Mouse (Mus musculus): Measurements from ENCODE around the gene Nek8. TPM values are rescaled to one million over a fixed set of nuclear protein-coding genes. Genes with fewer than 3 reads are reported as not detected.

Gene Nek8
- polyA plus RNA-seq (2011; ENCODE audit: insufficient read depth, insufficient read length, low replicate concordance, missing spikeins): 10.4 and 17.8 TPM in 2 replicates

DNA sequence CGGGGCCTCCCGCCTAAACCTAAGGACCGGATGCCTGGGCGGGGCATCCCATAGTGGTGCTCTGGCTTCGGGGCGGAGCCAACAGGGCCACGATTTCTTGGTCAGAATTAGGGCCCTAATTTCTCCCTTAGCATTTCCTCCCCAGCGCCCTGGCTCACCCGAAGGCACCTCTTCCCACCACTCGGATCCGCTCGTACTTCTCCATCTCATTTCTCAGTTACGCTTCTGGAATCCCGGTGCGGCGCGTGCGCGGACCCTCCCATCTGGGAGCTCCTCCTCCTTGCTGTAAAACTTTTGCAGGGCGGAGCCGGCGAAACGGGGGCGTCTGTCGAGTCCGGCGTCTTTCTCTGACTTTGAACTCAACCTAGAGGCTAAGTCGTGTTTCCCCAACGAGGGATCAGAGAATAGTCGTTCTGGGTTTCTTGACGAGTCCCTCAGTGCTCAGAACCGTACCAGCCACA lies at the start of gene Nek8, which contains the start of gene Tlcd1:
Gene Nek8, minus strand, starts transcription at position 274 of the 461 bp plus-strand sequence.
Gene Tlcd1, plus strand, starts transcription at position 310 of the 461 bp plus-strand sequence.
- peak; percentile 34; the same call in 1 of the 2 replicates for TF ChIP-seq POLR2A (IDR thresholded peaks at IDR 0.05; ENCODE audit: borderline replicate concordance, control insufficient read depth, low read depth, low read length)
- TF ChIP-seq CTCF (IDR thresholded peaks at IDR 0.05; ENCODE audit: control insufficient read depth, insufficient read depth, low read length): no peak
- Histone ChIP-seq H3K4me3 (replicated peaks; ENCODE audit: control insufficient read depth, low read depth, low read length) (peak within 1 kb of the TSS; percentile 96), H3K27ac (ENCODE audit: control insufficient read depth, insufficient read depth, low read depth, low read length, poor library complexity) (peak within 1 kb of the TSS; percentile 97), H3K4me1 (ENCODE audit: control insufficient read depth, insufficient read depth, low read length) (no peaks in the 10 kb centered on the region; the same call in none of the 2 replicates)
- WGBS: under 1% methylated on average over 32 of the region's 32 CpGs

DNA sequence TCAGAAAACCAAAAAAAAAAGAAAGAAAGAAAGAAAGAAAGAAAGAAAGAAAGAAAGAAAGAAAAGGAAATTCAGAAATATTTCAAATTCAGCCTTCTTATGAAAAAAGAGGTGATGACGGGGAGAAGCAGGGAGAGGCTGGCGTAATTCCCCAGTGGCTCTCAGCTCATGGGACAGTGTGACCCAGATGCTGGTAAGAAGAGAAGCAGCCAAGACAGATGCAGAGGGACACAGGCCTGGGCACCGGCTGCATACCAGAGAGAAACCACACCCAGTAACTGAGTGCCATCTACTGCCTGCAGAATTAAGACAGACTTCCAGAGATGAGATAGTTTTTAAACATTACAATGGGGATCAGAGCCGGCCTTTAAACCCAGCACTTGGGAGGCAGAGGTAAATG lies 47.1 kb upstream of the Nek8 start:
- H3K27ac ChIP-seq (ENCODE audit: control insufficient read depth, insufficient read depth, low read depth, low read length, poor library complexity): no peak overlapping the region
- H3K4me3 ChIP-seq (replicated peaks; ENCODE audit: control insufficient read depth, low read depth, low read length): no peak overlapping the region
- no peaks in the 10 kb centered on the region for H3K4me1 ChIP-seq (ENCODE audit: control insufficient read depth, insufficient read depth, low read length)
- 93% methylated on average over 4 of the region's 4 CpGs for WGBS
- TF ChIP-seq CTCF (IDR thresholded peaks at IDR 0.05; ENCODE audit: control insufficient read depth, insufficient read depth, low read length) (no peak), POLR2A (IDR thresholded peaks at IDR 0.05; ENCODE audit: borderline replicate concordance, control insufficient read depth, low read depth, low read length) (no peak)

DNA sequence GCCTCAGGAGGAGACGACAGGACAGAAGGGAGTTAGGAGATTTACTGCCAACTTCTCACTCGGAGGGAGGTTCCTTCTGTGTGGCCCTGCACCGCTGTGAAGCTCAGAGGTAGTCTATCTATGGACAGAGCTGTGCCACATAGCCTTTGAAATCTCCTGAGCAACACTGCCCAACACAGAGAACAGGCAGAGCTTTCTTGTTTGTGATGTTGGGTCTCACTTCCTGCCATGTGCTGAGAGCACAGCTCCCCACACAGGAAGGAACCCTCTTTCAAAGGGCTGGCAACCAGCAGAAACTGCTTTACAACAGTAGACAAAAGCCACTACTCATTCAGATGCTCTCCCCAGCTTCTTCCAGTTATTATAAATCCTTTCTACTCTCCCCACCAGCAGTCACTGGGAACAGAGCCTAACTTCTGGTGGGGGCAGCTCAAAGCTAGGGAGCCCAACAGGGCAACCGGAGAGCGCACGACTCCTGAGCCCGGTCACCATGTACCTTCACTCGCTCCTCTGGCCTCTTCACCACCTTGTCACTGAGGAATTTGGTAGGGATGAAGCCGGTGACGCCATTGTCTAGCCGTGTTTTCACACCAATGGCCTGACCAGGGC lies 39.3 kb upstream of the Nek8 start:
- no peak overlapping the region for H3K4me3 ChIP-seq (replicated peaks; ENCODE audit: control insufficient read depth, low read depth, low read length)
- peaks cover 2% of the 10 kb centered on the region for H3K4me1 ChIP-seq (ENCODE audit: control insufficient read depth, insufficient read depth, low read length)
- 80% methylated on average over 11 of the region's 11 CpGs for WGBS
- peak overlapping the region; percentile 22; the same call in 1 of the 2 replicates for H3K27ac ChIP-seq (ENCODE audit: control insufficient read depth, insufficient read depth, low read depth, low read length, poor library complexity)
- no peak for TF ChIP-seq CTCF (IDR thresholded peaks at IDR 0.05; ENCODE audit: control insufficient read depth, insufficient read depth, low read length)
- no peak for TF ChIP-seq POLR2A (IDR thresholded peaks at IDR 0.05; ENCODE audit: borderline replicate concordance, control insufficient read depth, low read depth, low read length)

DNA sequence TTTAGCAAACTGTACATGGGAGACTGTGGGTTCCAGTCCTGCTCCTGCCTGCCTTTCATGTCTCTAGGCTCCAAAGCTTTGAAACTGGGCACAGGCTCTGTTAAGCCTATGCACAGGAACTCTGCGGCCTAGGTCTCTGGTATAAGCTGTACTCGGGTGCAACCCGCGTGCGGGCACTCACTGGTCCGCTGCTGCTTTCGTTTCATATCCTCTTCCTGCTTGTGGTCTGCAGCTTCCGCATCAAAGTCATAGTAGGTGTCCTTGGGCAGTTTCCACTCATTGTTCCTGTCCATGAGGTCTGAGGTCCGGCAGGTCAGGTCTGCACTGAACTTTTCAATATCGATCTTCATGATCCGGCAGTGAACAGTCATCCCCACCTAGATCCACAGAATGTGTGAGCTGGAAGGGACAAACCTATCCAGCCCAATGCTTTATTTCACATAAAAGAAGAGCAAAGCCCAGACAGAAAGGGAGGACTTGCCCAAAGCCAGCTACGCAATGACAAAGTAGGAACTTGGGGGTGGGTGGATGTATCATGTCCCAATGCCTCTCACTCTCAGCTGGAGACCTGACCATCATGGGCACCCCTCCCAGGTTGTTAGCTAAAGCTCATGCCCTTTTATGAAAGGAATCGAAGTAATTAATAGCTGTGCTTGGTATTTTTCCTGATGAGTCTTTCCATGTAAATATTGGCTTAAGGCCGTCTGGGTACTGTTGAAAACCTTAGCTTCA lies 36.8 kb upstream of the Nek8 start:
- 28% methylated on average over 14 of the region's 14 CpGs for WGBS
- H3K4me3 ChIP-seq (replicated peaks; ENCODE audit: control insufficient read depth, low read depth, low read length): peak overlapping the region; percentile 37
- TF ChIP-seq POLR2A (IDR thresholded peaks at IDR 0.05; ENCODE audit: borderline replicate concordance, control insufficient read depth, low read depth, low read length): no peak
- TF ChIP-seq CTCF (IDR thresholded peaks at IDR 0.05; ENCODE audit: control insufficient read depth, insufficient read depth, low read length): no peak
- peak overlapping the region; percentile 78 for H3K27ac ChIP-seq (ENCODE audit: control insufficient read depth, insufficient read depth, low read depth, low read length, poor library complexity)
- peaks cover 2% of the 10 kb centered on the region for H3K4me1 ChIP-seq (ENCODE audit: control insufficient read depth, insufficient read depth, low read length)

DNA sequence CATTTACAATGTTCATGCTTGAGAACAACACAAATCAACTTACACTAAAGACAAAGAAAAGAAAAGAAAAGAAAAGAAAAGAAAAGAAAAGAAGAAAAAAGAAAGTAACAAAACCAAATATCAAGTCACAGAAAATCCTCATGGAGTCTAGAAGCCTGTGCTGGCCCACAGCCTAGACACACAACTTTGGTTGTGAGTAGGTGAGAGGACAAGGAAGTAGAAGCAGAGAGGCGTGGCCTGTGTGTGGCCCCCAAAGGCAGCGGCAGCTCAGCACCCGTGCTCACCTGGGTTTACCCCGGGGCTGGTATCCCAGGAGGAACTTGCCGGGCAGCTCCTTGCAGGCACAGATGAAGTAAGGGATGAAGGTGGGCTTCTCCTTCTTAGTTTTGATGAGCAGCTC lies 35.0 kb upstream of the Nek8 start:
- no peak for TF ChIP-seq CTCF (IDR thresholded peaks at IDR 0.05; ENCODE audit: control insufficient read depth, insufficient read depth, low read length)
- TF ChIP-seq POLR2A (IDR thresholded peaks at IDR 0.05; ENCODE audit: borderline replicate concordance, control insufficient read depth, low read depth, low read length): no peak

DNA sequence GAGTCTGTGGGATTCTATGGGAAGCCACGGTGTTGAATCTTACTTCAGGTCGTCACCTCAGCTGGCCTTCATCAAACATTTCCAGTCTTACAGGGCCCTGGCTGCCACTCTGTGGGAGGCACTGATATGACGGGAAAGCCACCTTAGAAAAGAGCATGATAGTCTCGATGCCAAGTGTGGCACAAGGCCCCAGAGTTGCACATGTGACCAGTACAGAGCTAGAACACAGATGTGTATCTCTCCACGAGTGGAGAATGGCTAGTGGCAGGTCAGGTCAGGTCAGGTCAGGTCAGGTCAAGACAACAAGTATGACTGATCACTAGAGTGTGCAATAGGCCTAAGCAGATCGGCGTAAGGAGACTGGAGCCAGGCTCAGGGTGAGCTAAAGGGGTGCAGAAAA lies 34.1 kb upstream of the Nek8 start:
- Histone ChIP-seq H3K27ac (ENCODE audit: control insufficient read depth, insufficient read depth, low read depth, low read length, poor library complexity) (no peak overlapping the region), H3K4me3 (replicated peaks; ENCODE audit: control insufficient read depth, low read depth, low read length) (no peak overlapping the region), H3K4me1 (ENCODE audit: control insufficient read depth, insufficient read depth, low read length) (peaks cover 2% of the 10 kb centered on the region)
- WGBS: 83% methylated on average over 7 of the region's 7 CpGs
- TF ChIP-seq CTCF (IDR thresholded peaks at IDR 0.05; ENCODE audit: control insufficient read depth, insufficient read depth, low read length) (no peak), POLR2A (IDR thresholded peaks at IDR 0.05; ENCODE audit: borderline replicate concordance, control insufficient read depth, low read depth, low read length) (no peak)

More for the DNA sequence above, 35.0 kb upstream of the Nek8 start:
- H3K27ac ChIP-seq (ENCODE audit: control insufficient read depth, insufficient read depth, low read depth, low read length, poor library complexity): no peak overlapping the region
- peaks cover 2% of the 10 kb centered on the region for H3K4me1 ChIP-seq (ENCODE audit: control insufficient read depth, insufficient read depth, low read length)
- 77% methylated on average over 5 of the region's 5 CpGs for WGBS
- no peak overlapping the region for H3K4me3 ChIP-seq (replicated peaks; ENCODE audit: control insufficient read depth, low read depth, low read length)

DNA sequence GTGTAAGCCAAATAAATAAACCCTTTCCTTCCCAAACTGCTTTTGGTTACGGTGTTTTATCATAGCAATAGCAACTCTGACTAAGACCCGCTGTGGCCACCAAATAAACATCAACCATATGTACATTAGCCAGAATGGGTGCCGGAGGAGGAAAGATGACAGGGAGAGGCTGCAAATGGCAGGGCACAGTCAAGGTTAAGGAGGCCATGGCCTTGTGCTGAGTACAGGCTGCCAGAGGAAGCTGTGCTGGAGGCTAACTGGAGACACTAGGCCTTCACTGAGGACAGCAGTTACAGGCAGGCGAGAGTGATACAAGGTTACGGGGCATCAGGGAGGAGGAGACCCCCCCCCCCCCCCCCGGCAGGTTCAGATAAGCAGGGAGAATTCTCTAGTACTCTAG lies 33.4 kb upstream of the Nek8 start:
- WGBS: 86% methylated on average over 6 of the region's 6 CpGs

DNA sequence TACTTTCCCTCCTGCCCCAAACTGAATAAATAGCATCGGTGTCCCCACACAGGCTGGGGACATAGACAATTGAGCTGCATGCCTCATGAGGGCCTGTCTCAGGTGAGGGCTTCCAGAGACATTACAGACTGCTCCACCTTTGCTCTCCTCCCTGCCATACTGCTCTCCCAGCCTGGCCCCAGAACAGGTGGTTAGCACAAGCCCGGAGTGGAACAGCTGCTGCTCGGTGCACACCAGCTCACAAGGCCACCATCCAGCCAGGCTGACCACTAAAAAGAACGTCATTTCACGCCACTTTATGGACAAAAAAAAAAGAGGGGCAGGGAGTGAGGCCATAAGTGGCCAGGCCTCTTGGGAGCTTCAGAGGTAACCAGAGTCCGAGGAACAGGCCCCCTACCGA lies 30.7 kb upstream of the Nek8 start:
- no peak for TF ChIP-seq CTCF (IDR thresholded peaks at IDR 0.05; ENCODE audit: control insufficient read depth, insufficient read depth, low read length)
- H3K27ac ChIP-seq (ENCODE audit: control insufficient read depth, insufficient read depth, low read depth, low read length, poor library complexity): no peak overlapping the region
- no peak overlapping the region for H3K4me3 ChIP-seq (replicated peaks; ENCODE audit: control insufficient read depth, low read depth, low read length)
- 93% methylated on average over 7 of the region's 7 CpGs for WGBS
- no peaks in the 10 kb centered on the region for H3K4me1 ChIP-seq (ENCODE audit: control insufficient read depth, insufficient read depth, low read length)

More for the DNA sequence above, 33.4 kb upstream of the Nek8 start:
- Histone ChIP-seq H3K27ac (ENCODE audit: control insufficient read depth, insufficient read depth, low read depth, low read length, poor library complexity) (no peak overlapping the region), H3K4me3 (replicated peaks; ENCODE audit: control insufficient read depth, low read depth, low read length) (no peak overlapping the region), H3K4me1 (ENCODE audit: control insufficient read depth, insufficient read depth, low read length) (peaks cover 2% of the 10 kb centered on the region)
- TF ChIP-seq POLR2A (IDR thresholded peaks at IDR 0.05; ENCODE audit: borderline replicate concordance, control insufficient read depth, low read depth, low read length): no peak
- no peak for TF ChIP-seq CTCF (IDR thresholded peaks at IDR 0.05; ENCODE audit: control insufficient read depth, insufficient read depth, low read length)
